Mouse (Mus musculus): ENCODE results near the gene Prkrip1. TPM values are rescaled to one million over a fixed set of nuclear protein-coding genes. Genes with fewer than 3 reads are reported as not detected.

Gene Prkrip1
- total RNA-seq (2021), result 10 to 100 TPM; 32.8 to 42.6 TPM

DNA sequence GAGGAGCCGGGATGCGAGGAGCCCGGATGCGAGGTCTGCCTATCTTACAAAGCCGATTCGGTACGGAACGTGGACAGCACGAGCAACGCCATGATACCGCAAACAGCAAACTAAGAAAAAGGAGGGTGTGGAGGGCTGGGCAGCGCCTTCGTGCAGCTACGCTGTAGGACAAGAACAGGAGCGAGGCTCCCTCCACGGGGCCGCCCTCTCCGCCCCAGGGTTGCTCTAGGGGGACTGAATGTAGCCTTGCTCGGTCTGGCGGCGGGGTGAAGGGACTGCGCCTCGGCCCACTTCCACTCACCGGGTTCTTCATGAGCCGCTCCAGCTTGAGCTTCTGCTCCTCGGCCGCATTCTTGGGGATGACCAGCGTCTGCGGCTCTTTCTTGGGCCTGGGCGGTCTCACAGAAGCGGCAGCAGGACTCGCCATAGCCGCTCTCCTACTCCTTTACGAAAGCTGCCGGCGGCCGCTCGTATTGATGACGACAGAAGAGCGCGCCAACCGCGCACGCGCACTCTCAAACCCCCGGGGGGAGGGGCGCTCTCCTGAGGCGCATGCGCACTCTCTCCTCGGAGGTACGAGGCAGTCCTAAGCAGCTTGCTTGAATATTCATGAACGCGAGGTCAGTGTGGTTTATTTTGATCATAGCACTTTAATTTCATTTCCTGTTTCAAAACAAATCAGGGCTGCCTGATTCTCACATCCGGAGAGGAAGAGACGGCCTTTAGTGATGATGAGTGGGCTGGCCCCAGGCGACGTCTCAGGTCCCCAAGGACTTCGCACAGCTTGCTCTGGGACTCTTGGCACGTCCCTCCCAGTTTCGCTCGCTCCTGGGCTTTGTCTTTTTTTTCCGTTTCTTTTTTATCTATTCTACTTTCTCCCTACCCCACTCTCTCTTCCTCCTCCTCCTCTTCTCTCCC lies at the start of gene Prkrip1:
Prkrip1 (minus strand) TSS at position 490 of the 918 bp plus-strand sequence.
- peak; percentile 91 to 93 for DNase-seq (ENCODE audit: extremely low spot score in 1 of 2, low spot score in 1 of 2)

GRCm38 (mm10) chr5:136248441-136248840 lies 49.7 kb upstream of the Prkrip1 start:
- no peak for DNase-seq (ENCODE audit: extremely low spot score in 1 of 2, low spot score in 1 of 2)

DNA sequence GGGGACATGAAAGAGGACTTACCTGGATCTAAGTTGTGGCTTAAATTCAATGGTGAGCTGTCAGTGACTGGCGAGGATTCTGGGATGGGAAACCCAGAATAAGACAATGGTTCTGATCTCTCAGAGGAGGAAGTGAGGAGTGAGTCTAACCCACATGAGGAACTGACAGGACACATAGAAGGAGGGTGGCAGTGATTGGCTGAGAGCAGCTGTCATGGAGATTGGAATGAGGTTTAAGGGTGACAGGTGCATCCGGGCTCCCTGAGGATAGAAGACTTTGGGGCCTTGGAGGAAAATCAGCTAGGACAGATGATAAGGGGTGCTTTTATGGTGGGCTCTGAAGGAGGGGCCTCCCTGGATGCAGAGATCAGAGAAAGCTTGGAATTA lies 47.7 kb upstream of the Prkrip1 start, which contains the start of gene Sh2b2:
Sh2b2 (minus strand) TSS at position 105 of the 387 bp plus-strand sequence.
- DNase-seq (ENCODE audit: extremely low spot score in 1 of 2, low spot score in 1 of 2), result no peak

DNA sequence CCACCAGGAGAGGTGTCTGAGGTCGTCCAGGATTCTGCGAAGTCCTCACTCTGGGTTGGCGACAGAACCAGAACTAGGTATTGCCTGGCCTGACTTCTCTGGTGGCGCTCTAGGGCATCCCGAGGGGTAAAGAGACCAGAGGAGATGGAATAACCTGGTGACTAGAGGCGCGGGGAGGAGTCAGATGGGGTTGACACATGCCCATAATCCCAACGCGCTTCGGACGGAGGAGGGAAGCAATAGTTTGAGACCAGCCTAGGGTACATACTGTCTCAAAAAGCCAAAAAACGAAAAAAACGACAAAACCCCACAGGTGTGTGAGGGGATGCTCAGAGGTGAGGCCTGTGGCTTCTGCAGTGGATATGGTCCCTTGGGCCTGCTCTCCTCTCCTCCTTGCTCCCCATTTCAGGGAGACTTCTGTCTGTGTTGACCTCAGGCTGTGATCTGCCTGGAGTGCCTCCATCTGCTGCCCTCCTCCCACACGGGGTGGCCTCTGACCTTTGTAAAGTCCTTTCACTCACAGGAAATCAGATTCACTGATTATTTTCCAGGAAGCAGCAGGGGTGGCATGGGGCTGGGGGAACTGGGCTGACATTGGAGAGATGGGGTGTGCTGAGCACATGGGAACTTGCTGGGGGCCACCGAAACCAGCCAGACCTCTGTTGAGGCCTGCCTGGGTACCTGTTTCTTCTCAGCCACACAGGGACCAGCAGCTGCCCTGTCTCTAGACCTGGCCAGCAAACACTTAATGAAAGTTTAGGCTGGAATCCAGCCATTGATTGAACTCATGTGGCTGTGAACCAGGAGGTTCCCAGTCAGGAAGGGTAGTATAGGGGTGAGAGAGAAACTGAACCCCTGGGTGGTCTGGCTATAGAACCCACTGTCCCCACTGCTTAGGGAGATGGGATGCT lies 47.0 kb upstream of the Prkrip1 start:
- DNase-seq (ENCODE audit: extremely low spot score in 1 of 2, low spot score in 1 of 2), result no peak

- DNase-seq (ENCODE audit: extremely low spot score in 1 of 2, low spot score in 1 of 2), result peak; percentile 67 to 78
Observed at GRCm38 (mm10) chr5:136244762-136245540, 46.2 kb upstream of the Prkrip1 start.

GRCm38 (mm10) chr5:136243851-136244761 lies 45.3 kb upstream of the Prkrip1 start:
- DNase-seq (ENCODE audit: extremely low spot score in 1 of 2, low spot score in 1 of 2), result peak in 1 of 2 experiments; percentile 13

GRCm38 (mm10) chr5:136241161-136241560 lies 42.4 kb upstream of the Prkrip1 start:
- DNase-seq (ENCODE audit: extremely low spot score in 1 of 2, low spot score in 1 of 2), result no peak

GRCm38 (mm10) chr5:136240381-136240780 lies 41.6 kb upstream of the Prkrip1 start:
- DNase-seq (ENCODE audit: extremely low spot score in 1 of 2, low spot score in 1 of 2), result no peak

GRCm38 (mm10) chr5:136237607-136238006 lies 38.8 kb upstream of the Prkrip1 start:
- DNase-seq (ENCODE audit: extremely low spot score in 1 of 2, low spot score in 1 of 2), result no peak

DNA sequence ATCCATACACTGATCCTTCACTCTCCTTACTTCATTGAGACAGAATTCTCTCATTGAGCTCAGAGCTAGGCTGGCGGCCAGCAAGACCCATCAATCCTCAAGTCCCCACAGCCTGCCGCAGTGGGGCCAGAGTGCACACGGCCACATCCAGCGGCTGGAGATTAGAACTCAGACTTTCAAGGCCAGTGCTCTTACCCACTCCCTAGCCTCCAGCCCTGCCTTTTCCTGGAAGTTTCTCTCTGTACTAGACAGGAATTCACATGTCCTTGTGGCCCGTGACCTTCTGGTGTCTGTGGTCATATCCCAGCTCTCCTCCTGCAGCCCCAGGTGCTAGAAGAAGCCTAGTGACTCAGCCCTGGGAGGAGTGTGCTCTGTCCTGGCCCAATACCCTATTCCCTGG lies 37.8 kb upstream of the Prkrip1 start:
- no peak for DNase-seq (ENCODE audit: extremely low spot score in 1 of 2, low spot score in 1 of 2)

GRCm38 (mm10) chr5:136230348-136231035 lies 31.7 kb upstream of the Prkrip1 start:
- DNase-seq (ENCODE audit: extremely low spot score in 1 of 2, low spot score in 1 of 2), result no peak

GRCm38 (mm10) chr5:136226246-136226876 lies 27.6 kb upstream of the Prkrip1 start:
- no peak for DNase-seq (ENCODE audit: extremely low spot score in 1 of 2, low spot score in 1 of 2)

- DNase-seq (ENCODE audit: extremely low spot score in 1 of 2, low spot score in 1 of 2), result no peak
Observed at GRCm38 (mm10) chr5:136218585-136218984, 19.8 kb upstream of the Prkrip1 start.

- DNase-seq (ENCODE audit: extremely low spot score in 1 of 2, low spot score in 1 of 2), result no peak
Observed at GRCm38 (mm10) chr5:136217932-136218381, 19.2 kb upstream of the Prkrip1 start.

- DNase-seq (ENCODE audit: extremely low spot score in 1 of 2, low spot score in 1 of 2), result no peak
Observed at GRCm38 (mm10) chr5:136217004-136217665, 18.4 kb upstream of the Prkrip1 start.

- no peak for DNase-seq (ENCODE audit: extremely low spot score in 1 of 2, low spot score in 1 of 2)
Observed at GRCm38 (mm10) chr5:136215958-136216357, 17.2 kb upstream of the Prkrip1 start.

DNA sequence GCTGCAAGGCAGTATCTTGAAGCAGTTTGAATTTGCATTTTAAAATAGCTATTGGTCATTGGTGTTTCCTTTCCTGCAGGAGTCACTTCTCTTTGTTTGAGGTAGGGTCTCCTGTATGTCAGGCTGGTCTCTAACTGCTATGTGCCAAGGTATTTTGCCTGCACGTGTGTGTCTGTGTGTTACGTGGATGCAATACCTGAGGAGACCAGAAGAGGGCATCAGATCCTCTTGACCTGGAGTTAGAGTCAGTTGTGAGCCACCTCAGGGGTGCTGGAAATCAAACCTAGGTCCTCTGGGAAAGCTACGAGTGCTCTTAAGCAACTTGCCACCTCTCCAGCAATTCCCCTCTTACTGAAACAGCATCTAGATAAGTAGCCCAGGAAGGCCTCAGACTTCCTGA lies 16.4 kb upstream of the Prkrip1 start:
- DNase-seq (ENCODE audit: extremely low spot score in 1 of 2, low spot score in 1 of 2), result no peak
